Mouse (Mus musculus): ENCODE measurements around the gene Dynlt1b.
"Not testable (repeated sequence)": the region's sequence is repeated elsewhere in the genome, so short reads cannot be mapped to it uniquely, and the experiment has no call there.

Dynlt1b gene

GRCm38 (mm10) chr17:6422805-6423204 is 7.1 kb upstream of the Dynlt1b start:
- not testable (repeated sequence) for DNase-seq (ENCODE audit: low read depth, low spot score)

GRCm38 (mm10) chr17:6424294-6424980 is 5.5 kb upstream of the Dynlt1b start:
- DNase-seq (ENCODE audit: low read depth, low spot score) = peak; percentile 46

GRCm38 (mm10) chr17:6425325-6425724 is 4.6 kb upstream of the Dynlt1b start:
- DNase-seq (ENCODE audit: low read depth, low spot score) = peak; percentile 39

- DNase-seq (ENCODE audit: low read depth, low spot score) = not testable (repeated sequence)
These were observed 3.0 kb upstream of the Dynlt1b start for GRCm38 (mm10) chr17:6426869-6427268.

GRCm38 (mm10) chr17:6428926-6429325 is 986 bp upstream of the Dynlt1b start:
- DNase-seq (ENCODE audit: low read depth, low spot score) = not testable (repeated sequence)

GRCm38 (mm10) chr17:6430410-6431001 is 594 bp downstream of the Dynlt1b start:
- not testable (repeated sequence) for DNase-seq (ENCODE audit: low read depth, low spot score)

GRCm38 (mm10) chr17:6432456-6432855 is 2.5 kb downstream of the Dynlt1b start:
- peak; percentile 32 for DNase-seq (ENCODE audit: low read depth, low spot score)

- peak; percentile 96 for DNase-seq (ENCODE audit: low read depth, low spot score)
These were observed 3.8 kb downstream of the Dynlt1b start for GRCm38 (mm10) chr17:6433691-6434090.

GRCm38 (mm10) chr17:6438080-6438479 is 8.2 kb downstream of the Dynlt1b start:
- DNase-seq (ENCODE audit: low read depth, low spot score) = not testable (repeated sequence)

GRCm38 (mm10) chr17:6439913-6440312 is 10.0 kb downstream of the Dynlt1b start:
- DNase-seq (ENCODE audit: low read depth, low spot score) = not testable (repeated sequence)

GRCm38 (mm10) chr17:6440493-6441077 is 10.7 kb downstream of the Dynlt1b start:
- DNase-seq (ENCODE audit: low read depth, low spot score) = not testable (repeated sequence)

GRCm38 (mm10) chr17:6441254-6441653 is 11.3 kb downstream of the Dynlt1b start:
- not testable (repeated sequence) for DNase-seq (ENCODE audit: low read depth, low spot score)

GRCm38 (mm10) chr17:6442513-6442912 is 12.6 kb downstream of the Dynlt1b start:
- not testable (repeated sequence) for DNase-seq (ENCODE audit: low read depth, low spot score)

GRCm38 (mm10) chr17:6445794-6446587 is 16.1 kb downstream of the Dynlt1b start:
- DNase-seq (ENCODE audit: low read depth, low spot score) = not testable (repeated sequence)

- DNase-seq (ENCODE audit: low read depth, low spot score) = not testable (repeated sequence)
These were observed 18.4 kb downstream of the Dynlt1b start for GRCm38 (mm10) chr17:6448293-6448692.

GRCm38 (mm10) chr17:6449166-6449565 is 19.3 kb downstream of the Dynlt1b start:
- DNase-seq (ENCODE audit: low read depth, low spot score) = not testable (repeated sequence)

GRCm38 (mm10) chr17:6451205-6451604 is 21.3 kb downstream of the Dynlt1b start:
- DNase-seq (ENCODE audit: low read depth, low spot score) = not testable (repeated sequence)

GRCm38 (mm10) chr17:6452689-6453088 is 22.8 kb downstream of the Dynlt1b start:
- DNase-seq (ENCODE audit: low read depth, low spot score) = not testable (repeated sequence)

GRCm38 (mm10) chr17:6454703-6455102 is 24.8 kb downstream of the Dynlt1b start:
- not testable (repeated sequence) for DNase-seq (ENCODE audit: low read depth, low spot score)

GRCm38 (mm10) chr17:6455883-6456282 is 26.0 kb downstream of the Dynlt1b start:
- not testable (repeated sequence) for DNase-seq (ENCODE audit: low read depth, low spot score)

- DNase-seq (ENCODE audit: low read depth, low spot score) = peak; percentile 41
These were observed 26.9 kb downstream of the Dynlt1b start for GRCm38 (mm10) chr17:6456614-6457402.

All from ES-CJ7 (cell line).